In genomic region chr4:136626590-136626989, GRCm38 (mm10) we compare ENCODE assay signal across 27 mouse cellular contexts. TPM values are rescaled to one million over a fixed set of nuclear protein-coding genes. Genes with fewer than 3 reads are reported as not detected.
A peak's percentile ranks its signal among the peaks of the same experiment; 100 is the strongest.
DNase-seq lines count a peak whose midpoint lies in the region; TF ChIP-seq lines count a peak whose summit lies in the region.
"Had no signal": no experiment of that assay in that cellular context is flagged by ENCODE, and none has a peak within 500 bp of the region (broad histone marks: within the 10 kb centered on the region; RNA-seq: fewer than 3 reads in every experiment).

No protein-coding gene starts in this region.

- peaks cover 14% of the 10 kb centered on the region for H3K9me3 ChIP-seq in megakaryocyte, embryonic 14.5 days
- H3K9me3 ChIP-seq: embryonic facial prominence, embryonic 13.5 days; forebrain, embryonic 15.5 days; hindbrain, embryonic 13.5 days; intestine, embryonic 15.5 days; liver, embryonic 15.5 days; stomach, embryonic 15.5 days had no signal

- TF ChIP-seq POLR2A in heart, adult 2 months (IDR thresholded peaks at IDR 0.05; ENCODE audit: insufficient read depth, low read depth, low read length): no peak

- peak overlapping the region; percentile 84 for H3K4me3 ChIP-seq in megakaryocyte, embryonic 14.5 days (replicated peaks)
- H3K4me3 ChIP-seq in heart, adult 2 months: no peak overlapping the region
- H3K4me3 ChIP-seq: embryonic facial prominence, embryonic 13.5 days; forebrain, embryonic 15.5 days; hindbrain, embryonic 13.5 days; intestine, embryonic 15.5 days; liver, embryonic 15.5 days; stomach, embryonic 15.5 days had no signal

- H3K9ac ChIP-seq in heart, adult 2 months (ENCODE audit: low read depth, low read length): no peak overlapping the region
- H3K9ac ChIP-seq: embryonic facial prominence, embryonic 13.5 days; forebrain, embryonic 15.5 days; hindbrain, embryonic 13.5 days; intestine, embryonic 15.5 days; liver, embryonic 15.5 days; stomach, embryonic 15.5 days had no signal

- H3K36me3 ChIP-seq in megakaryocyte, embryonic 14.5 days (replicated peaks; ENCODE audit: low read length): peaks cover 3% of the 10 kb centered on the region
- no peaks in the 10 kb centered on the region for H3K36me3 ChIP-seq in splenic B cell, adult 2 months (ENCODE audit: control insufficient read depth, insufficient read depth, low read length, poor library complexity, severe bottlenecking)
- no peaks in the 10 kb centered on the region for H3K36me3 ChIP-seq in heart, adult 2 months (ENCODE audit: control insufficient read depth, insufficient read depth, low read length)
- H3K36me3 ChIP-seq: embryonic facial prominence, embryonic 13.5 days; forebrain, embryonic 15.5 days; hindbrain, embryonic 13.5 days; intestine, embryonic 15.5 days; liver, embryonic 15.5 days; stomach, embryonic 15.5 days had no signal

- H3K4me1 ChIP-seq in megakaryocyte, embryonic 14.5 days: peaks cover 35% of the 10 kb centered on the region
- no peaks in the 10 kb centered on the region for H3K4me1 ChIP-seq in heart, adult 2 months (ENCODE audit: control insufficient read depth, insufficient read depth, low read length)
- H3K4me1 ChIP-seq: embryonic facial prominence, embryonic 13.5 days; intestine, embryonic 15.5 days; liver, embryonic 15.5 days; stomach, embryonic 15.5 days had no signal

- TF ChIP-seq EP300 in heart, adult 2 months (IDR thresholded peaks at IDR 0.05; ENCODE audit: insufficient read depth, low read depth, low read length): no peak

- H3K27ac ChIP-seq in heart, adult 2 months: no peak overlapping the region
- H3K27ac ChIP-seq: embryonic facial prominence, embryonic 13.5 days; forebrain, embryonic 15.5 days; hindbrain, embryonic 13.5 days; intestine, embryonic 15.5 days; liver, embryonic 15.5 days; stomach, embryonic 15.5 days had no signal

- intact Hi-C loops in heart, adult 2 months (cut with DNase I): no loop called here

- TF ChIP-seq CTCF in heart, adult 2 months (IDR thresholded peaks at IDR 0.05): no peak

- WGBS in heart, adult 2 months: 57% methylated on average over 6 of the region's 6 CpGs

- DNase-seq in A20 (ENCODE audit: low read depth, low spot score): peak; percentile 26
- peak; percentile 14 to 28 for DNase-seq in CD8-positive naive resting alpha-beta T cell, adult 2 months (ENCODE audit: low read depth in 2 of 2, low spot score in 2 of 2)
- DNase-seq in splenic B cell, adult 2 months (ENCODE audit: low read depth, low spot score): peak; percentile 44
- no peak for DNase-seq in left cerebral cortex, adult 18-20 months (ENCODE audit: low spot score in 2 of 2)
- no peak for DNase-seq in right cerebral cortex, postnatal 4 days
- no peak for DNase-seq in testis, postnatal 14 days (ENCODE audit: low spot score)
- DNase-seq in heart, adult 2 months: no peak
- DNase-seq: adrenal gland, adult 2 months; cerebellum, adult 9-11 months; gastrocnemius, postnatal 25 days; heart, postnatal 10 days; kidney, adult 9 months; kidney, postnatal 4 days; retina, postnatal 1 day had no signal

- no peaks in the 10 kb centered on the region for H3K79me2 ChIP-seq in heart, adult 2 months (replicated peaks; ENCODE audit: control insufficient read depth, insufficient read depth, low read length)

- H3K27me3 ChIP-seq in megakaryocyte, embryonic 14.5 days (replicated peaks): peaks cover 52% of the 10 kb centered on the region
- no peaks in the 10 kb centered on the region for H3K27me3 ChIP-seq in splenic B cell, adult 2 months (ENCODE audit: control insufficient read depth, insufficient read depth, low read length, poor library complexity, severe bottlenecking)
- no peaks in the 10 kb centered on the region for H3K27me3 ChIP-seq in heart, adult 2 months (ENCODE audit: control insufficient read depth, insufficient read depth, low read length)
- H3K27me3 ChIP-seq: forebrain, embryonic 15.5 days; intestine, embryonic 15.5 days; liver, embryonic 15.5 days; stomach, embryonic 15.5 days had no signal

RNA-seq across cellular contexts. Expression of gene Lactbl1, which starts 4.2 kb away (rescaled TPM):
- polyA plus RNA-seq in megakaryocyte, embryonic 14.5 days (2012; ENCODE audit: insufficient read depth, low replicate concordance): 0.04 TPM in 1 of 2 replicates, not detected in the other
- not detected for total RNA-seq in left cerebral cortex, adult 18-20 months (2021)
- total RNA-seq in heart, adult 2 months (2021): not detected
- polyA plus RNA-seq in heart, adult 2 months (2012; rRNA removed): 0.08 and 0.18 TPM in 2 replicates
- total RNA-seq: adrenal gland, adult 2 months; gastrocnemius, postnatal 25 days; heart, postnatal 10 days had no signal
- polyA plus RNA-seq: adrenal gland, adult 2 months; embryonic facial prominence, embryonic 13.5 days; hindbrain, embryonic 13.5 days; intestine, embryonic 15.5 days; liver, embryonic 15.5 days; lung, embryonic 16.5 days; stomach, embryonic 15.5 days had no signal

RNA-seq across cellular contexts. Expression of gene Tex46, which starts 16.4 kb away (rescaled TPM):
- polyA plus RNA-seq in megakaryocyte, embryonic 14.5 days (2012; ENCODE audit: insufficient read depth, low replicate concordance): not detected in 2 replicates
- not detected for total RNA-seq in left cerebral cortex, adult 18-20 months (2021)
- total RNA-seq in heart, adult 2 months (2021): not detected
- polyA plus RNA-seq in heart, adult 2 months (2012; rRNA removed): not detected in 2 replicates
- total RNA-seq: adrenal gland, adult 2 months; gastrocnemius, postnatal 25 days; heart, postnatal 10 days; layer of hippocampus, postnatal 10 days; left cerebral cortex, postnatal 14 days had no signal
- polyA plus RNA-seq: adrenal gland, adult 2 months; brain, embryonic 14.5 days; embryonic facial prominence, embryonic 13.5 days; forebrain, embryonic 15.5 days; hindbrain, embryonic 13.5 days; intestine, embryonic 15.5 days; limb, embryonic 14.5 days; liver, embryonic 15.5 days; lung, embryonic 16.5 days; midbrain, embryonic 16.5 days; stomach, embryonic 15.5 days had no signal

RNA-seq across cellular contexts. Expression of gene Kdm1a, which starts 24.1 kb away (rescaled TPM):
- polyA plus RNA-seq in megakaryocyte, embryonic 14.5 days (2012; ENCODE audit: insufficient read depth, low replicate concordance): 7.1 and 8.2 TPM in 2 replicates
- 10 to 100 TPM; 88.7 to 93.5 TPM for total RNA-seq in left cerebral cortex, adult 18-20 months (2021)
- 10 to 100 TPM; 27.0 to 27.1 TPM for total RNA-seq in heart, adult 2 months (2021)
- 18.7 and 28.1 TPM in 2 replicates for polyA plus RNA-seq in heart, adult 2 months (2012; rRNA removed)

Comparison
In these comparisons a context has a peak if more than half of its experiments do, and no peak if none do; other contexts are left out.
1. DNase-seq: peak in A20 (single experiment), CD8-positive naive resting alpha-beta T cell, adult 2 months (2 of 2) and splenic B cell, adult 2 months (single experiment); none in left cerebral cortex, adult 18-20 months (0 of 2), right cerebral cortex, postnatal 4 days (single experiment), testis, postnatal 14 days (single experiment) and heart, adult 2 months (0 of 2).